Mouse (Mus musculus): ENCODE measurements around the gene Vmn1r123.
"Not testable (repeated sequence)": the region's sequence is repeated elsewhere in the genome, so short reads cannot be mapped to it uniquely, and the experiment has no call there.

Gene Vmn1r123

DNA sequence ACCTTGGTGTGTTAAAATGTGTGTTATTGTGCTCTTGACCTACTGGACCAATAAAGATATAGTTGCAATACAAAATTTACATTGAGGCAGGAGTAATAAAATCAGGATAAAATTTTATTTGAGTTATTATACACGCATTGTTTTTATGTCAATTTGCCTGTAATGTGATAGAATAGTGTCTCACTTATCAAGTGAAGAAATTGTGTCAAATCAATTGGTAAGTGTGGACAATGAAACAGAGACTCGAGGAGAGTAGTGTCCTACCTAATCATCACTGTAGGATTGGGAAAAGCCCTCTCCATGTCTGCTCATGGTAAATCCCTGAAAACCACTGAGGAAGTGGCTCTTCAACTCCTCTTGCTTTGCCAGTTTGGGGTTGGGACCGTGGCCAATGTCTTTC, at the start of gene Vmn1r123:
Gene Vmn1r123, plus strand, starts transcription at position 301 of the 400 bp plus-strand sequence.
- not testable (repeated sequence) for DNase-seq

GRCm38 (mm10) chr7:21134028-21134427, 28.0 kb upstream of the Vmn1r123 start, which contains the start of gene Vmn1r122:
Gene Vmn1r122 (minus strand): TSS chr7:21134128.
- not testable (repeated sequence) for DNase-seq

GRCm38 (mm10) chr7:21190323-21190722, 28.3 kb downstream of the Vmn1r123 start, which contains the start of gene Gm5157:
Gene Gm5157 (minus strand): TSS chr7:21190423.
- DNase-seq: not testable (repeated sequence)
